Mouse (Mus musculus) testis, postnatal 14 days (tissue): ENCODE results near the gene Ciapin1.
"Not testable (repeated sequence)": the region's sequence is repeated elsewhere in the genome, so short reads cannot be mapped to it uniquely, and the experiment has no call there.

Source experiments
- DNase-seq: peaks from one replicate; pipeline ENCODE4 v3.0.0; 2021; ENCODE audit warnings: low spot score

Ciapin1 gene

DNA sequence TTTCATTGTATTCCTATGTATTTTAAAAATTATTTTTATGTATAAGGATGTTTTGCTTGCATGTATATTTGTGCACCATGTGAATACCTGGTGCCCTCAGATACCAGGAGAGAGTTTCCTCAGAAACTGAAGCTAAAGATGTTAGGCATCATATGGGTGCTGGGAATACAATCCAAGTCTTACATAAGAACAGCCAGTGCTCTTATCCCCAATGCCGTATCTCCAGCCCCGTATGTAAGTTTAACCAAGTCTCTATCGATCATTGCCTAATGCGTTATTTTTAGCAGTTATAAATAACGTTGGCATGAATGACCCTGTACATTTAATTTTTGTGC, 18.8 kb upstream of the Ciapin1 start:
- no peak for DNase-seq

- not testable (repeated sequence) for DNase-seq
Observed at GRCm38 (mm10) chr8:94854761-94855160, 16.6 kb upstream of the Ciapin1 start.

- DNase-seq: no peak
Observed at GRCm38 (mm10) chr8:94850049-94850448, 11.9 kb upstream of the Ciapin1 start.

GRCm38 (mm10) chr8:94841183-94841582, 3.0 kb upstream of the Ciapin1 start:
- DNase-seq: no peak

DNA sequence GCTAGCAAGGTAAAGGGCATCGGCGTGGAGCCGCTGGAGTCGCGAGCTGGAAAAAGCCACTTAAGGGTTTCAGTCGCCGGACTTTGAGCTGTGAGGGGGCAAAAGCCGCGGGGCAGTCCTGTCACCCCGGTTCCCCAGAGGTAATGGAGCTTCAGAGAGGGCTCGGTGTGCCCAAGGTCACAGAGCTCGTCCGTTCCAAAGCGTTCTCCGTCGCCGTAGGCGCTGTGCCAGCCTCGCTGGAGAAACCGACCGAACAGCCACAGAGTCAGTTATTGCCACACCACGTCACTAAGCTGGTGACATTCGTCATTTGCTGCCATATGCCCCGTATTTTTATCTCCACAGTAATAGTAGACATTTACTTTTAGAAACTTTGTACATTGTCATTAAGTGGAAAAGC, 442 bp upstream of the Ciapin1 start:
- no peak for DNase-seq

- DNase-seq: no peak
Observed at GRCm38 (mm10) chr8:94836456-94837240, 1.5 kb downstream of the Ciapin1 start.

- not testable (repeated sequence) for DNase-seq
Observed at GRCm38 (mm10) chr8:94835751-94836150, 2.4 kb downstream of the Ciapin1 start.

- DNase-seq: not testable (repeated sequence)
Observed at GRCm38 (mm10) chr8:94833901-94834405, 4.2 kb downstream of the Ciapin1 start.

DNA sequence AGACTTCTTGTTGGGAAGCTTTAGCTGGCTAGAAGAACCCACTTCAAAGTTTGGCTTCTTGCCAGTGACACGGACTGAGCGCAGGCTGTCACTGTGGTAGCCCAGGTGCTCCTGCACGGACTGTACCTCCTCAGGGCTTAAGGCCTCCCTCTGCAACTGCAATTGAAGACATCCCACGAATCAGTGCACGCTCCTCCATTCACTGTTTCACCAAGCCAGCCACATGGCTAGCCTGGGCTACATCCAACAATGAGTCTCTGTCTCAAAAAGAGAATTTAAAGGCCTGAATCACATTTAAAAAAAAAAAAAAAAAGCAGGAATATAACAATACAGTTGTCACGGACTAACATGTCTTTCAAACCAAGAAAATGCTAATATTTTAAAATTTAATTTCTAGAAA, 9.9 kb downstream of the Ciapin1 start:
- no peak for DNase-seq

- DNase-seq: no peak
Observed at GRCm38 (mm10) chr8:94826210-94826609, 11.9 kb downstream of the Ciapin1 start.

DNA sequence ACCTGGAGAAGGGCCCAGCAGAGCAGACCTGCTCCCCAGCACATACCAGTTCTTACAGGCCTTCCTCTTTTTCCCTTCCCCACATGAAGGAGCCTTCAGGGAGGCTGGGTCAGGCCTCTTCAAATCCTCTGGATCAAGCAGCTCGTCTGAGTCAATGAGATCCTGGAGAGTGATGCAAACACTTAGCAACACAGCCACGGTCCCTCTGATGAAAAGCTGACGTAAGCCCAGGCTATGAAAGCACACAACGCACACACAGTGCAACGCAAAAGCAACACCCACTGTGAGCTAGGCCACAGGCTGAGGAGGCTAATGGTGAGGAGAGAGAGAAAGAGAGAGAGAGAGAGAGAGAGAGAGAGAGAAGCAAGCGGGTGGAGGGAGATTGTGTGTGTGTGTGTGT, 13.0 kb downstream of the Ciapin1 start:
- no peak for DNase-seq

DNA sequence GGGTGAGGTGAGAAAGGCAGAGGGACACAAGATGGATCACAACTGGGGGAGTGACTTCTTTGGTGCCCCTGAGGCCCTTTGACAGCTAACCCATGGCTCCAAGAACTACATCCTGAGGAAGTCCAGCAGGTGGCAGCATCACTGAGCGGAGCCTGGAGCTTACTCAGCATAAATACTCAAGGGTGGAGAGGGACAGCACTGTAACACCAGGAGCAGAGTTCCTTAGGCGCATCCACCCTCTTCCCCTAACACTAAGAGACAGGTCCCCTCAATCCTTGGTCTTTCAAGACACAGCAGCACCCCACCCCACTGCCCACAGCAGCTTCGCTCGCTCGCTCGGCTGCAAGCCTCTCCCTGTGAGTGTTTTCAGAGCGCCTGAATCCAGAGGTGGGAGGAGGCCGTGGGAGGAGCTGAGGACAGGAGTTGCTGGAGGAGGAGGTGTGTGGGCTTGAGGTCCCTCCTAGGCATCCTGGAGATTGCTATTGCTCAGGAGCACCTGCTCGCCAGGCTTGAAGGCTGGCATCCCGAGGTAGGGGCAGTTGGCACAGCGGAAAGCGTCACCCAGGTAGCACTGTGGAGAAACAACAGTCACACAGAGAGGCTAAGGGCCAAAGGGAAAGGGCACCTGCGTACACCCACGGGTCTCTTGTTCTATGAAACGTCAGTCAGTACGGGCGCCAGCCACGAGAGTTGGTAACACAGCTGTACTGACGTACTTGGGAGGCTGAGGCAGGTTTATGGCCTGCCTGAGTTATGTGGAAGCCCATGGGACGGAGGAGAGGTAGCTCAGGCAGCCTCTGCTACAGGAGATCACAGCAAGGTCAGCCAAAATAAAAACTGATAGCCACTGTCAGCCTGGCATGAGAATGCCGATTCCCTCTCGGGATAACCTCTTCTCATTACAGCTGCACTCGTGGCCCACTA, 15.3 kb downstream of the Ciapin1 start:
- peak; percentile 56 for DNase-seq

- no peak for DNase-seq
Observed at GRCm38 (mm10) chr8:94821381-94821780, 16.8 kb downstream of the Ciapin1 start.

GRCm38 (mm10) chr8:94820553-94820952, 17.6 kb downstream of the Ciapin1 start:
- no peak for DNase-seq

DNA sequence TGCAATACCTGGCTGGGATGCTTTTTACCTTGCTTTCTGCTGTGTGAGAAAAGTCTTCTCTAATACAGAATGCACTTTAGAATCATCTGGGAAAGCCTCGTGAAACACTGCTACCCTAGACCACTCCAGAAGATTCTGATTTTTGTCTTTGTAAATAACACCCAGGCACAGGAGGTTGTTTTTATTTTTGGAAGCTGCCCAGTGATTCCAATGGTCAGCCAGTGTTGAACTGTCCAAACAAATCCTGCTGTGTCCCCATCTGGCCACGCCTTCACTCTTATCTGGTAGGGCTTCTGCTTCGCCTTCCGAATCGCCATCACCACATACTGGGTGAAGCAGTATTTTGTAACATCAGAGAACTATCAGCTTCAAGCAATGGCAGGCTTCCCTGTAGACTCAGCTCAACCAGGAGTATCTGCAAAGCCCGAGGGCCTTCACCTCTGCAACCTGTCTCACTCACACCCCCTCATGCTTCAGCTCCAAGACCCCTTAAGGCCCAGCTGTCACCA, 18.4 kb downstream of the Ciapin1 start:
- no peak for DNase-seq

DNA sequence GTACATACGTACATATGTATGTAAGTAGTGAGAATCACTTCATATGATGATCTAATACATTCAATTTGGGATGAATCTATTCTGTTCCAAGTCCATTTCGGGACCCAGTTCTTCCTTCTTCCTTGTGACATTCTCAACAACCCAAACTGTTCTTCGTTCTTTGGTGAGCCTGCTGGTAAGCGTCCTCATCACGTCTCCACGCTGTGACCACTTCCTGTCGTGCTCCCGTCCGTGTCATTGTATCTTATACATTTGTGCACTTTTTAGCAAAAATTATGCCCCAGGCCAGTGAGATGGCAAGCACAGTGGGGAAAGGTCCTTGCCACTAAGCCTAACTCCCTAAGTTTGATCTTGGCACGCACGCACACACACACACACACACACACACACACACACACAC, 20.2 kb downstream of the Ciapin1 start:
- DNase-seq: no peak

GRCm38 (mm10) chr8:94814556-94814955, 23.6 kb downstream of the Ciapin1 start:
- no peak for DNase-seq

DNA sequence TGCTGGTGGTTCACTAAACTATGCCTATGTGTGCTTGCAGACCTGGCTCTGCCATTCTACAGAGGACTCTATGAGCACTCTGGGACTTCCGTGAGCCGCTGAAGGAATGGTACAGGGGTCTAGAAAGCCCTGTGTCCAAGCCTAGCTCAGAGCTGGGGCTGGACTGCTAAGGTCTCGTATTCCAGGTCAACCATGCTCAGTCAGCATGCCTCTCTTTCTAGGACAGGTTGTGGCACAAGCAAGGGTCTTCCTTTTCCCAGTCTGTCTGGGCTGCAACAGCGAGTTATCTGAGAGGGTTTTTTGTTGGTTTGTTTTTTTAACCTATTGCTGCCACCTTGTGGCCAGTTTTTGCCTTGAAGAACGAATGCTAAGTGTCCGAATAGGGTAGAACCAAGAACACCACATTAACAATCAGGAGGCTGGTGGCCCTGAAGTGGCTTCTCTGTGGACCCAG, 25.5 kb downstream of the Ciapin1 start:
- DNase-seq: peak; percentile 66

- peak; percentile 49 for DNase-seq
Observed at GRCm38 (mm10) chr8:94811654-94812053, 26.5 kb downstream of the Ciapin1 start.

GRCm38 (mm10) chr8:94810855-94811254, 27.3 kb downstream of the Ciapin1 start:
- no peak for DNase-seq

- DNase-seq: no peak
Observed at GRCm38 (mm10) chr8:94810153-94810552, 28.0 kb downstream of the Ciapin1 start, which contains the start of gene Ccl17. TSS of gene Ccl17 (plus strand) at chr8:94810453.

GRCm38 (mm10) chr8:94808372-94808771, 29.8 kb downstream of the Ciapin1 start:
- no peak for DNase-seq

DNA sequence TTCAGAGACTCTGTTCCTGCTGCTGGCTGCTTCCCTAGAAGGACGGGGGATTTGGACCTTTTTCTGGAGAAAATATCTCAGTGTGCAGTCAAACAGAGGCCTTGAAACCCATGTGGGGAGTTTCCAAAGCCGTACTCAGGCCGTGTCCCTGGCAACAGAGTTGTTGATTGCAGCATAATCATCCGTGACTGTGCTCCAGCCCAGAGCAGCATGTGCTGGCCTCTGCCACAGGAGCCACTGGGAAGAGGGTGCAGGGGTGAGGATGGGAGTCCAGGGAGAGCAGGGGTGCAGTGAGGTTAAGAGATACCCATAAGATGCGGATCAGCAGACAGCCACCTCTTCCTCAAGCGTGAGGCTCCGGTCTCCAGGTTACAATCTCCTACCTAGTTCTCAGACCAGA, 30.7 kb downstream of the Ciapin1 start:
- DNase-seq: peak; percentile 66
